Mouse (Mus musculus) lung, adult 18-20 months (tissue): ENCODE results near the gene AU015836.
"Not testable (repeated sequence)": the region's sequence is repeated elsewhere in the genome, so short reads cannot be mapped to it uniquely, and the experiment has no call there.

Experiments used
- DNase-seq, 2 experiments: peaks; one replicate each; pipeline ENCODE4 v3.0.0; 2022; ENCODE audit warnings: mixed read lengths in 2 of 2

AU015836 gene

DNA sequence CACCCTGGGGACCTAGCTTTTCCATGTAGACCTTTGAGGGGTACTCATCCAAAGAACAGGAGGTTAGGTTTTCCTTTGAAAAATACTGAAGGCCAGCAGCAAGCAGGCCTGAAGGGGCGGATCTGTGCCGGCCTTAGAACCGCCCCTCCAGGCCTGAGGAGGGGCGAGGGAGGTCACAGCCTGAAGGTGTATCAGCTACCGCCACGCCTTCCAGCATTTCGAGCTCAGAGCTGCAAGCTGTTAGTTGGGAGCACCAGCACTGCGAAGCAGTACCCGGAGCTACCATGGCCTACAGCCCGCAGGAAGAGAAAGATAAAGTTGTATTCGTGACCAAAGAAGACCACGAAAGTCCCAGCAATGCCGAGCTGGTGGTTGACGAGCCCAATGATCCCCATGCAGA, at the start of gene AU015836:
Gene AU015836 (plus strand): TSS at position 216 of the 400 bp plus-strand sequence.
- no peak for DNase-seq

DNA sequence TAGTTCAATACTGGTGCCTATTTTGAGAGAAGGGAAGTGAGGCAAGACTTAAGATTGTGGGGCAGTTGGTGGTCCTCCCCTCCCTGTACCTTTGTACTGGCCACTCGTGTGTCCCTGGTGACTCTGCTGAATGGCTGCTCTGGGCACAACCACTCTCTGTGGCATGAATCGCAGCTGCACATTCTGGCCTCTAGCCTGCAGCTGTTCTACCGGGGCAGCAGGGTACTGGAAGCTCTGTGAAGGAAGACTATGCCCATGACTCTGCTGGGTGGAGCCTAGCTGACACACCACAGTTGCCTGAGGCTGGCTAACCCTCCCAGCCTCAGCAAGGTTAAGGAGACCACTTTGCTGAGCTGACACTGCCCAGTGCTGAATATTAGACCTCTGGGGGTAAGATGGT, 49.4 kb upstream of the AU015836 start:
- no peak for DNase-seq

DNA sequence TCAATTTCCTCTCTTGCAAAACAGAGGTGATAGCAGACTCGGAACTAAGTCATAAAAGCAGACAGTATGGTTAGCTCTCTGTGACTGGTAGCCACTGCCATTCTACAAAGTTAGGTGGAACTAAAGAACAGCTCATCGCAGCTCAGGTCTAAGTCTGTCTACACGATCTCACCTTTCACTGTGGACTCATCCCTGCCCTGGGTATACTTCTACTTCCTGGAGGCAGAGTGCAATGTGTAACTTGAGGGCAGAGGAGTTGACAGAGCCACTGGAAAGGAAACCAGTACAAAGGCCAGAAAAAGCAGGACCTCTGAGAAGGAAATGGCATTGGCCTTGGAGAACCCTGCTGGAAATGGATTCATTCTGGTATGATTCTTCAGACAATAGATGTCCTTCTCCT, 40.1 kb upstream of the AU015836 start:
- DNase-seq = no peak

DNA sequence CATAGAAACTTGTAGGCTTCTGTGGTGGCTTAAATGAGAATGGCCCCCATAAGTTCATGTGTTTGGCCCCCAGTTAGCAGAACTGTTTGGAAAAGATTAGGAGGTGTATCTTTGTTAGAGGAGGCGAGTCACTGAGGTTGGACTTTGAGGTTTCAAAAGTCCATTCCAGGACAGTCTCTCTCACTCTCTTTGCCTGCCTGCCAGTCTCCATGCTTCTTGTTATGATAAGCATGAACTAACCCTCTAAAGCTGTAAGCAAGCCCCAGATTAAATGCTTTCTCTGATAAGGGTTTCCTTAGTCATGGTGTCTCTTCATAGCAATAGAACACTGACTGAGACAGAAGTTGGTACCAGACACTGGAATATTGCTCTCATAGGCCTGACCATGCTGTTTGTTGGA, 39.7 kb upstream of the AU015836 start:
- DNase-seq = no peak

DNA sequence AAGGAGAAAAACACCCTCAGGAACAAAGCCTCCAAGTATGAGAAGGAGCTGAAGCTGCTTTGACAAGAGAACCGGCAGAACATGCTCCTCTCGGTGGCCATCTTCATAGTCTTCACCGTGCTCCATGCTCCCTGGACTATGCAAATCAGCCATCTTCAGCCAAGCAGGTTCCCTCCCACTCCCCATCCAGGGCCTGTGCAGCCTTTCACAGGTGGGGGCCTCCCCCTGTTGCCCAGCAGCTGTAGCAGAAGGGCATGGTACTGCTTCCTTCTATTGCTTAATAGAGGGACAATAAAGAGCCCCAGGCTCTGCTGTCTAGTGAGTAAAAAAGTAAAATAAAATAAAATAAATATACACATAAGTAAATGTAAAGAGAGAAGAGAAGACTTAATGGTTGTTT, 36.8 kb upstream of the AU015836 start:
- DNase-seq = no peak

DNA sequence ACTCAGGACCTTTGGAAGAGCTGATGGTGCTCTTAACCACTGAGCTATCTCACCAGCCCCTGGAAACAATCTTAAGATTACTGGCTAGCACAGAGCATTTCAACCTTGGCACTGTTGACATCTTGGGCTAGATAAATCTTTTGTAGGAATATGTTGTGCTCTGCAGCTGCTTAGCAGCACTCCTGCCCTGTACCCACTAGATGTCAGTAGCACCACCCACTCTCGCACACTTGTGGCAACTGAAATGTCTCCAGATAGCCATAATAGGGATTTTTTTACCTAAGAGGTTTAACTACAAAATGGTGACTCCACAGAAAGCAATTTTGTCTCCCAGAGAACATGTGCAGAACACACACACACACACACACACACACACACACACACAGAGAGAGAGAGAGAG, 11.7 kb upstream of the AU015836 start:
- DNase-seq = peak in 1 of 2 experiments; percentile 7

DNA sequence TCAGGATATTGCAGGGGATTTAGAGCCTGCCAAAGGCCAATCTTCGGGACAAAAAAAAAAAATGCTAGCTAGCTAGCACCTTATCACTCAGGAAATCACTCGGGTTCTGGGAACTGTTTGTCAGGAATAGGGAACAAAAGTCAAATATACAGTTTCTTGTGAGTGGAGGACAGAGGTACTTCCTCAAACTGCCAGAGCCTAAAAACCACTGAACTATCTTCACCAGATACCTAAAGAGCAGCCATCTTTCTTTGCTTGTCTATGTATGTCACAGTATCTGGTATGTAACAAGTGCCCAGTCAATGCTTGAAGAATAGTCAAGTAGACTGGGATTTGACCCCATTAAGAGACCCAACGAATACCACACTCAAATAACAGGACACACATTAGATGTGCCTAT, 10.0 kb upstream of the AU015836 start:
- no peak for DNase-seq

DNA sequence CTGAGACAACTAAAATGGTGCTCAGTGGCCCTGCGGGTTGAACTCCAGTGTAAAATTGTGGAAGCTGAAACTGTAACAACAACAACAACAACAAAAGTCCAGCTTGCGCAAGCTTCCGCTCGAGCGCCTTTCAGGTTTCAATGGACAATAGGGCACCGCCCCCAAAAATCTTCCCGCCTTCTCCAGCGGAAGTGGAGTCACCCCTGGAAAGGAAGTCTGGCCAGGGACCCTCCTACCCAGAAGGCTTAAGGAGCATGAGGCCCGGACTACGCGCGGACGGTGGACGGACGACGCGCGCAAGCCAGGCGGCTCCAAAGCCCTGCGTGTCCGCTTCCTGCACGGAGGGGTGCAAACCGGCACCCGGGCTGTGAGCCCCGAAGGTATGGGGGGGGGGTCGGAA, 11.9 kb downstream of the AU015836 start:
- DNase-seq = no peak

DNA sequence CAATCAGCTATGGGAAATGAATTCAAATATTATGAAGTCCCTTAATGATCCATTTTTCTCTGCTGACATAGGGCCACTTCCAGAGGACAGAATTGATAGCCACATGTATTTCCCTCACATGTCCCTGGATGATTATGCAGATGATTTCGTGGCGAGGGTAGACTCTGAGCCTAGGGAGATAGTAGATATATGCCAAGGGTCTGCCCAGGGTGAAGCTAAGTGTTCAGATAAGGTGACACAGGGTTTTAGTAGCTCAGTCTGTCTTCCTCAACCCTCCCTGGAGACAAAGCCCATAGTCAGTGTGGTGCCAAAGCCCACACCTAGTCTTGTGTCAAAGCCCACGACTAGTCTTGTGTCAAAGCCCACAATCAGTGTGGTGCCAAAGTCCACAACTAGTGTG, 13.7 kb downstream of the AU015836 start:
- DNase-seq = no peak

DNA sequence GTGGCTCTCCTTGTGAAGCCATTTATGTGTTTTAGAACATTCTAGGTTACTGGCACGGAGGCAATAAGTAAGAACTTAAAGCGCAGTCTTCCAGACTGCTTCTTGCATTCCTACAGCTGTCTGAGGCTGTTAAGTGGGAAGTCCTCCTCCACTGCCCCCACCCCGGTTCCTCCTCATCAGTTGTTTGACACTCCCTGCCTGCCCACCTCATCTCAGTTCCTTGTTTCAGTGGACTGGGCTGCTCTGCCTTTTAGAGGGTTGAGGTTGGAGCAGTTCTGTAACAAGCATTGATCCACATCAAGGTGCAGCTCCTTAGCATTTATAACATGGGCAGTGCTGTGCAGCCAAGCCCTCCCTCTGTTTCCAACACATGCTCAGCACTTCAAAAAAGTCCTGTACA, 16.6 kb downstream of the AU015836 start:
- DNase-seq = not testable (repeated sequence)

DNA sequence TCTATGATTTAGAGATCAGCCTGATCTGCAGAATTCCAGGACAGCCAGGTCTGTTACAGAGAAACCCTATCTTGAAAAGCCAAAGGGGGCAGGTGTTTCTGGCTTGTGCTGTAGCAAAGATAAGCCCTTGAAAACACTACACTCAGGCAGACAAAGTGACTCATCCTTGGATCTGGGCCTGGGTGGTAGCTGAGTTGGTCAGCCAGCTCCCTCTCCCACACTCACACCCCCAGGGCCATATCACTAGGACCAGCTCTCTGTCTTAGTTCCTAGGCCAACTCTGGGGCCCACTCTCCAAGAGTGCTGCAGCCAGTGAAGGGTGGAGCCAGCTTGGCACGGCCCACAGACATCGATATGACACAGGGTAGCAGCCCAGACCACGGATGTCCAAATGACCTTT, 38.5 kb downstream of the AU015836 start:
- no peak for DNase-seq

DNA sequence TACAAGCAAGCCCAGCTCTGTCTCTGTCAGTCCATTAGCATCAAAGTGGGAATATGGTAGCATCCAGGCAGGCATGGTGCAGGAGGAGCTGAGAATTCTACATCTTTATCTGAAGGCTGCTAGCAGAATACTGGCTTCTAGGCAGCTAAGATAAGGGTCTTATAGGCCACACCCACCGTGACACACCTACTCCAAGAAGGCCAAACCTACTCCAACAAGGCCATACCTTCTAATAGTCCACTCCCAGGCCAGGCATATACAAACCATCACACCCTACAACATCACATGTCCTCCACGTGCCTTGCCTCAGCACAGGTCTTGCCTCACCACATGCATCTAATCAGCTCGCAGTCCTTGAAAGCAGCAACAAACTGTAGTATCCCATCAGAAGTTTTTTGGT, 41.0 kb downstream of the AU015836 start:
- DNase-seq = no peak

DNA sequence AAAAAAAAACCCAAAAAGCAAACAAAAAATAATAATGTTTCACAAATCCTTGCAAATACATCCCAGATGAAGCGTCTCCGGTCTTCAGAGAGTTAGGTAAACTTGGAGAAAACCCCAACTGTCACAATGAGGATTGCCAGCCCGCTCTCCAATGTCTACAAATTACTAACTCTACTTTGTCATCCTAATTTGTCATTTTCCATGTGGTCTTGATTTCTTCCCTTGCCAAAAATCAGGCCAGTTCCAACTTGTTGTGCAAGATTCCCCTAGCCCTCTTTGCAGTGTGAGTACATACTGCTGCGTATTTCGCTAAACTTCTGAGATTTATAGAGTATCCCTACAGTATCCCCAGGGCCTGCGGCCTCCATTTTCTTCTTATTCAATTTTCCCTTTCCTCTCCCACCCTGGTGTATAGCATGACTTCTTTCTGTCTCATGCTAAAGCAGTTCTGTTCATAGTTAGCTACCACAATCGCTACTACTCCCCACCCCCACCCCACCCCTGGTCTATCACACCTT, 43.3 kb downstream of the AU015836 start:
- DNase-seq = no peak

DNA sequence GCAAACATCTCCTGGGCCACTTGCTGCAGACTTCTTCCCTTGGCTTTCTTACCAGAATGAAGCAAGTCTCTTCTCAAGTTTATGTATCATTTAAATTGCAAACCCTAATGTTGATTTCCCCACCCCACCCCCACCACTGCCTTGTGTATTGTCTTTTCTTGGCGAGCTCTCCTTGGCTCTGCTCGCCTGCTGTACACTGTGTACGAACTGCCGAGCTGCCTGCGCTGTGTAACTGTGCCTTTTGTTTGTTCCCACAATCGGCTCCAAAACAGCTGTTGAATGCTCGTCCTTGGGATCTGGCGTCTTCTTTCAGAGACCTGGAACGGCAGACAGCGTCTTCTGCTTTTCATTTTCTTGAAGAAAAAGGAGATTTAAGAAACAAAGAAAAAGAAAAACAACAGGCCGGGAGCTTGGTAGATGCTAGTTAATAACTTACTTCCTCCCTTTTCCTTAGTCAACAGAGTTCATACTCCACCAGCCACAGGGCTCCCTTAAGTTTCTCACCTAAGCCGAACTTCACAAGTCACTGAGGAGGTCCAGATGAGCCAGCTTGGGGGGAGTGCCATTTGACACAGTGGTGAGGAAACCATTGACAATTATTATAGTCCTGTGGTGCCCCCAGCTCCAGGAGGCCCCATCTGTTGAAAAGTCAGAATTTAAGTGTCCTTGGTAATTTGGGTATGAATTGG, 44.2 kb downstream of the AU015836 start:
- peak in 1 of 2 experiments; percentile 4 for DNase-seq

DNA sequence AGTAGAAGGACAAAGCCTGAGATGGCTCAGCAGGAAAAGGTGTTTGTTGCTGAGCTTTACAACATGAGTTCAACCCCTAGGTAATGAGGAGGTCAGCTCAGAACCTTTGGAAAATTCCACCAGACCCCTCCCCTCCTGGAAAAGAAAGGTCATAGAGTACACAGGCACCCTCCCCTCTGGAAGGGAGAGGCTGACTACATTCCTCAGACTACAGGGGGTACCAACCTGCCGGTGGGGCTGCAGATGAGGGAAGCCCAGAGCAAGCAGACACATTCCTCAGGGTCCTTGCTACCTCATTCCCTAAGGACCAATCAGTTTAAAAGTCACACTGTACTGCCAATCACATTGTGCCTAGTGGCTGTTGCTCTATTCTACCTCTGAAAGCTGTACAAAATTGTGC, 48.4 kb downstream of the AU015836 start:
- DNase-seq = no peak

DNA sequence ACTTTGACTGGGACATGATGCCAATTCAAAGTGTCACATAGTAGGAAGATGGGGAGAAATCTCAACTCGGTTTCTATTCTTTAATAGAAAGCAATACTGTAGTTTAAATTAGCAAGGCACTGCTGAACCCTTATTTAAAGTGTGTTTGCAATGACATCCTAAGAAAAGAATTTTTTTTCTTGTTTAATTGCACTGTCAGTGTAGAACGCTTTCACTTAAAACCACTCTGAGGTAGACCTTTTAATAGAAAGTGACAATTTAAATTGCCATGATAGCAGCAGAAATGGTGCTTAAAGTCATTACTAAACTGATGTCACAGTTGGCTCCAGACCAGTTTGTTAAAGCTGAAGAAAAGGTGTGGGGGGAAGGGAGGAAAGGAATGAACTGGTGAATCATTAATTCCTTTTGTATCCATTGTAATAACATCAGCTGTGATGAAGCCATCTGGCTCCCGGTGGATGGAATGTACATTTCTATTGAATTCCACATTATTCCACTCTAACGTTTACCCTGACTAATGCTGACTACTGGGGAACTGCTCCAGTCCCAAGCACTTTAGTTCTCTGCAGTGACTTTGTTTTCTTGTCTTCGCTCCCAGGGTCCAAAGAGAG, 53.9 kb downstream of the AU015836 start:
- DNase-seq = no peak
